Mouse (Mus musculus) limb, embryonic 12.5 days (tissue): Measurements from ENCODE around the gene Edc3. TPM values are rescaled to one million over a fixed set of nuclear protein-coding genes. Genes with fewer than 3 reads are reported as not detected.

Experiments
- ATAC-seq: fragments of 200-750 bp; cut with Nextera tagmentation; 2 replicates; pipeline ENCODE4 v1.8.0; 2017; ENCODE audit warnings: low read depth, moderate TSS enrichment; ENCODE audit not compliant: insufficient number of reproducible peaks, insufficient read depth, low FRiP score, low TSS enrichment
- H3K27ac ChIP-seq: fragments of 300-500 bp; sonication (generic); 2 replicates; pipeline ENCODE4 v1.5.1; 2016; ENCODE audit warnings: mild to moderate bottlenecking, moderate library complexity
- H3K27me3 ChIP-seq: fragments of 300-500 bp; sonication (generic); 2 replicates; pipeline ENCODE4 v1.6.1; 2016; ENCODE audit warnings: mild to moderate bottlenecking, moderate library complexity
- H3K36me3 ChIP-seq: fragments of 300-500 bp; sonication (generic); 2 replicates; pipeline ENCODE4 v1.6.1; 2016; ENCODE audit warnings: mild to moderate bottlenecking, moderate library complexity
- H3K4me1 ChIP-seq: fragments of 300-500 bp; sonication (generic); replicated peaks from 2 replicates; pipeline ENCODE4 v1.6.1; 2016
- H3K4me2 ChIP-seq: fragments of 300-500 bp; sonication (generic); 2 replicates; pipeline ENCODE4 v1.6.1; 2016; ENCODE audit warnings: mild to moderate bottlenecking, moderate library complexity
- H3K4me3 ChIP-seq: fragments of 300-500 bp; sonication (generic); replicated peaks from 2 replicates; pipeline ENCODE4 v1.5.1; 2016; ENCODE audit warnings: mild to moderate bottlenecking
- H3K9ac ChIP-seq: fragments of 300-500 bp; sonication (generic); replicated peaks from 2 replicates; pipeline ENCODE4 v1.6.1; 2016; ENCODE audit warnings: mild to moderate bottlenecking, moderate library complexity
- H3K9me3 ChIP-seq: fragments of 300-500 bp; sonication (generic); 2 replicates; pipeline ENCODE4 v1.6.1; 2016; ENCODE audit warnings: mild to moderate bottlenecking, moderate library complexity
- WGBS: fragments of 180-500 bp; shearing (Covaris S2); methylation state at CpG from one replicate; pipeline ENCODE4 v1.1.7; 2016; 5-methylcytosine and 5-hydroxymethylcytosine counted together
- polyA plus RNA-seq: library from polyadenylated mRNA; unstranded; fragments of >200 nt; fragmentation: Nextera tagmentation; extraction: Ambion mirVana; gene quantifications from 2 replicates; pipeline ENCODE4 v1.2.1, GENCODE M21; 2016

Edc3 gene
- polyA plus RNA-seq, 1 experiment from 2014 or later = 42.1 TPM

GRCm38 (mm10) chr9:57728312-57728711 lies 20.0 kb downstream of the Edc3 start:
- Histone ChIP-seq H3K36me3 (peaks cover 69% of the 10 kb centered on the region), H3K9ac (no peak overlapping the region), H3K4me1 (no peaks in the 10 kb centered on the region), H3K9me3 (no peaks in the 10 kb centered on the region), H3K27me3 (no peaks in the 10 kb centered on the region), H3K4me2 (no peak overlapping the region), H3K4me3 (no peak overlapping the region), H3K27ac (no peak overlapping the region)
- 89% methylated on average over 1 of the region's 1 CpGs for WGBS
- no peak for ATAC-seq

GRCm38 (mm10) chr9:57733606-57734005 lies 25.3 kb downstream of the Edc3 start:
- H3K27ac ChIP-seq = no peak overlapping the region
- no peak overlapping the region for H3K4me3 ChIP-seq
- no peak overlapping the region for H3K4me2 ChIP-seq
- H3K27me3 ChIP-seq = no peaks in the 10 kb centered on the region
- ATAC-seq = no peak
- no peak overlapping the region for H3K9ac ChIP-seq
- 96% methylated on average over 6 of the region's 6 CpGs for WGBS
- H3K9me3 ChIP-seq = no peaks in the 10 kb centered on the region
- H3K4me1 ChIP-seq = no peaks in the 10 kb centered on the region
- peaks cover 54% of the 10 kb centered on the region for H3K36me3 ChIP-seq

- peaks cover 60% of the 10 kb centered on the region for H3K36me3 ChIP-seq
- H3K4me2 ChIP-seq = no peak overlapping the region
- H3K9ac ChIP-seq = no peak overlapping the region
- no peaks in the 10 kb centered on the region for H3K9me3 ChIP-seq
- no peak overlapping the region for H3K27ac ChIP-seq
- ATAC-seq = no peak
- H3K27me3 ChIP-seq = no peaks in the 10 kb centered on the region
- no peak overlapping the region for H3K4me3 ChIP-seq
- WGBS = 92% methylated on average over 5 of the region's 5 CpGs
- no peaks in the 10 kb centered on the region for H3K4me1 ChIP-seq
These were observed 31.5 kb downstream of the Edc3 start for GRCm38 (mm10) chr9:57739863-57740262.

- H3K4me2 ChIP-seq = no peak overlapping the region
- no peaks in the 10 kb centered on the region for H3K4me1 ChIP-seq
- no peak overlapping the region for H3K27ac ChIP-seq
- H3K36me3 ChIP-seq = peaks cover 93% of the 10 kb centered on the region
- ATAC-seq = no peak
- no peak overlapping the region for H3K4me3 ChIP-seq
- 76% methylated on average over 3 of the region's 3 CpGs for WGBS
- no peak overlapping the region for H3K9ac ChIP-seq
- no peaks in the 10 kb centered on the region for H3K9me3 ChIP-seq
- no peaks in the 10 kb centered on the region for H3K27me3 ChIP-seq
These were observed 36.2 kb downstream of the Edc3 start for GRCm38 (mm10) chr9:57744462-57745091.

- Histone ChIP-seq H3K9ac (no peak overlapping the region), H3K27me3 (no peaks in the 10 kb centered on the region), H3K4me1 (no peaks in the 10 kb centered on the region), H3K27ac (no peak overlapping the region), H3K4me2 (no peak overlapping the region), H3K9me3 (no peaks in the 10 kb centered on the region), H3K36me3 (peaks cover 95% of the 10 kb centered on the region), H3K4me3 (no peak overlapping the region)
- ATAC-seq = no peak
- 78% methylated on average over 1 of the region's 1 CpGs for WGBS
These were observed 38.7 kb downstream of the Edc3 start for GRCm38 (mm10) chr9:57747067-57747466.

GRCm38 (mm10) chr9:57748137-57748536 lies 39.8 kb downstream of the Edc3 start:
- ATAC-seq = no peak

GRCm38 (mm10) chr9:57748831-57749230 lies 40.5 kb downstream of the Edc3 start:
- WGBS = 75% methylated on average over 1 of the region's 1 CpGs
- peaks cover 96% of the 10 kb centered on the region for H3K36me3 ChIP-seq
- ATAC-seq = no peak

More at GRCm38 (mm10) chr9:57748137-57748536, 39.8 kb downstream of the Edc3 start:
- H3K27ac ChIP-seq = no peak overlapping the region
- H3K36me3 ChIP-seq = peaks cover 95% of the 10 kb centered on the region
- 93% methylated on average over 6 of the region's 6 CpGs for WGBS
- no peak overlapping the region for H3K4me3 ChIP-seq
- no peak overlapping the region for H3K4me2 ChIP-seq
- H3K4me1 ChIP-seq = no peaks in the 10 kb centered on the region
- H3K27me3 ChIP-seq = no peaks in the 10 kb centered on the region
- no peaks in the 10 kb centered on the region for H3K9me3 ChIP-seq
- H3K9ac ChIP-seq = no peak overlapping the region

GRCm38 (mm10) chr9:57750901-57751300 lies 42.6 kb downstream of the Edc3 start:
- no peaks in the 10 kb centered on the region for H3K27me3 ChIP-seq
- no peak overlapping the region for H3K9ac ChIP-seq
- 84% methylated on average over 7 of the region's 7 CpGs for WGBS
- H3K4me3 ChIP-seq = no peak overlapping the region
- no peak for ATAC-seq
- no peaks in the 10 kb centered on the region for H3K9me3 ChIP-seq
- H3K36me3 ChIP-seq = peaks cover 100% of the 10 kb centered on the region
- no peak overlapping the region for H3K4me2 ChIP-seq
- H3K4me1 ChIP-seq = no peaks in the 10 kb centered on the region
- no peak overlapping the region for H3K27ac ChIP-seq

More at GRCm38 (mm10) chr9:57748831-57749230, 40.5 kb downstream of the Edc3 start:
- Histone ChIP-seq H3K9me3 (no peaks in the 10 kb centered on the region), H3K27ac (no peak overlapping the region), H3K9ac (no peak overlapping the region), H3K4me3 (no peak overlapping the region), H3K4me1 (no peaks in the 10 kb centered on the region), H3K27me3 (no peaks in the 10 kb centered on the region), H3K4me2 (no peak overlapping the region)

- no peak for ATAC-seq
- peaks cover 90% of the 10 kb centered on the region for H3K36me3 ChIP-seq
- H3K4me2 ChIP-seq = no peak overlapping the region
- H3K4me3 ChIP-seq = no peak overlapping the region
- WGBS = 93% methylated on average over 3 of the region's 3 CpGs
- no peak overlapping the region for H3K9ac ChIP-seq
- peaks cover 14% of the 10 kb centered on the region for H3K4me1 ChIP-seq
- H3K9me3 ChIP-seq = no peaks in the 10 kb centered on the region
- no peaks in the 10 kb centered on the region for H3K27me3 ChIP-seq
- no peak overlapping the region for H3K27ac ChIP-seq
These were observed 49.2 kb downstream of the Edc3 start for GRCm38 (mm10) chr9:57757578-57757977.

GRCm38 (mm10) chr9:57758528-57758927 lies 50.2 kb downstream of the Edc3 start:
- Histone ChIP-seq H3K36me3 (peaks cover 80% of the 10 kb centered on the region), H3K4me2 (no peak overlapping the region), H3K27ac (no peak overlapping the region), H3K4me3 (no peak overlapping the region), H3K9me3 (no peaks in the 10 kb centered on the region), H3K4me1 (peaks cover 24% of the 10 kb centered on the region), H3K27me3 (no peaks in the 10 kb centered on the region), H3K9ac (no peak overlapping the region)
- 93% methylated on average over 22 of the region's 22 CpGs for WGBS
- no peak for ATAC-seq

GRCm38 (mm10) chr9:57759289-57759688 lies 50.9 kb downstream of the Edc3 start:
- H3K27ac ChIP-seq = no peak overlapping the region
- no peak overlapping the region for H3K4me2 ChIP-seq
- no peak overlapping the region for H3K9ac ChIP-seq
- no peaks in the 10 kb centered on the region for H3K27me3 ChIP-seq
- H3K9me3 ChIP-seq = no peaks in the 10 kb centered on the region
- no peak for ATAC-seq
- WGBS = 31% methylated on average over 6 of the region's 6 CpGs
- H3K36me3 ChIP-seq = peaks cover 73% of the 10 kb centered on the region
- H3K4me3 ChIP-seq = no peak overlapping the region
- peaks cover 30% of the 10 kb centered on the region for H3K4me1 ChIP-seq
